Mouse (Mus musculus): ENCODE results near the gene Lgi2. TPM values are rescaled to one million over a fixed set of nuclear protein-coding genes. Genes with fewer than 3 reads are reported as not detected.

Gene Lgi2
- total RNA-seq, 1 experiment from 2014 or later: 1.3 TPM

DNA sequence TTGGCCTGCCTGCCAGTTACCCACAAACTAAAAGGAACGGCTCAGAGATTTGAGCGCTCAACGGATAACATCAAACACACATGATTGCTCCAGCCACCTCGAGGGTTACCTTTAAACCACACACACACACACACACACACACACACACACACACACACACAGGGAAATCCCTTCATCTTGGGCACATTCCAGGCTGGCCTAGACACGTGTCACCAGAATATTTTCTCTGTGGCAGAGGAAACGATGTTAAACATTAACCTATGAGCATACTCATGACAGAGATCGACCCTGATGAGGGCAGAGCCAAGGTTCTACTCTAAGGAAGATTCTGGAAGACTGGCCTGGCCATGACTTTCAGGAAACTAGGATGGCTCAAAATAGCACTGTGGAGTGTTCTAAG lies 29.2 kb downstream of the Lgi2 start:
- DNase-seq: no peak

GRCm38 (mm10) chr5:52534798-52535590 lies 31.3 kb downstream of the Lgi2 start:
- DNase-seq: no peak

GRCm38 (mm10) chr5:52533705-52534104 lies 32.6 kb downstream of the Lgi2 start:
- no peak for DNase-seq

DNA sequence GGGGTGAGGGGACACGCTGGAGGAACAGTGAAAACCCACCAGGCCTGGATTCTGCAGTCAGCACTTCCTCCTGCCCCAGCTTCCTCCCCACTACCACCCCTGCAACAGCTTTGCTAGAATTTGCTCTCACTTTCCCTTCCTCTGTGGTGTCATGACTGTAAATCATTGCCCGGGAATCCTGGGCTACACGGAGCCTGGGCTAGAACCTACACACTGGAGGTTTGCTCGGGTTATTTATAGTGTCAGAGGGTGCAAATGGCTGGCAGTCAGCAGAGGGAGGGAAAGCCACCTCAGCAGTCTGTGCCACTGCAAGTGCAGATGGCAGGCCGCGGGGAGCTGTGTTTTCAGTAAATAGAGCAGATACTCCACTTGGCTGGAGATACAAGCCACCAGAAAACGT lies 37.7 kb downstream of the Lgi2 start:
- DNase-seq: no peak

GRCm38 (mm10) chr5:52526324-52526986 lies 39.8 kb downstream of the Lgi2 start:
- DNase-seq: no peak

DNA sequence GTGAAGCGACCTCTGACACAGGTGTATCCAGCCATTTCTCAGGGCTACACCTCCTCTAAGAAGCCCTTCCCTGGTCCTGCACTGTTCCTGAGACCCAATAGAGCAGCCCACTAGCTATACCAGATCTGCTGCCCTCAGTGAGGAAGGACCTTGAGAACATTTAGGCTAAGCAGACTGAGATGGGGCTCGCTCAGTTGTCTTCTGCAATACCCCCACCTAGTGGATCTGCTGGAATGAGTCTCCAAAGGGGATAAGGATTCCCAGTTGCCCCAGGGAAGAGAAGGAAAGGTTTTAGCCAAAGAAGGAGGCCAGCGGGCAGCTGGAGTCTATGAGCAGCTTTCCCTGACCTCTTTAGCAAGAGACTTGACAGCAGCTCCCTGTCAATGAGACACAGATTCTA lies 42.1 kb downstream of the Lgi2 start:
- DNase-seq: peak; percentile 32

- no peak for DNase-seq
These were observed 46.3 kb downstream of the Lgi2 start for GRCm38 (mm10) chr5:52519921-52520320.

- DNase-seq: peak; percentile 11
These were observed 50.2 kb downstream of the Lgi2 start for GRCm38 (mm10) chr5:52516072-52516476.

GRCm38 (mm10) chr5:52515246-52516021 lies 50.8 kb downstream of the Lgi2 start:
- DNase-seq: peak; percentile 81

GRCm38 (mm10) chr5:52511089-52511488 lies 55.2 kb downstream of the Lgi2 start:
- DNase-seq: no peak

- no peak for DNase-seq
These were observed 56.8 kb downstream of the Lgi2 start for GRCm38 (mm10) chr5:52509416-52509815.

DNA sequence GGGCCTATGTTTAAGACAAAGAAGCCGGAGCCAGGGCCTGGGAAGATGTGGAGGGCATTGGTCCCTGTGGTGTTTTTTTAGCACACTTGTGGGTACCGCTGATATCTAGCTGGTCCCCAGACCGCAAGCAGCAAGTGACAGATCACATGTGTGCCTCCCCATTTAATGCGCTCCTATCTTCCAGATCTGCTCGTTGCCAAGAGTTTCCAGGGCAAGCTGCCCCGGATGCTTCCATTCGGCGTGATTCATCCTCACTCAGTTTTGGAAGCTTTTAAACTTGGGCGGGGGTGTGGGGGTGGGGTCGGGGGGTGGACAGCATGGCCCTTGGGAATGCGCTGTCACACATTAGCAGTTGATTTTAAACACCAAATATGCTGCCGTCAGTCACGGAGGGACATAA lies 61.6 kb downstream of the Lgi2 start:
- DNase-seq: no peak

DNA sequence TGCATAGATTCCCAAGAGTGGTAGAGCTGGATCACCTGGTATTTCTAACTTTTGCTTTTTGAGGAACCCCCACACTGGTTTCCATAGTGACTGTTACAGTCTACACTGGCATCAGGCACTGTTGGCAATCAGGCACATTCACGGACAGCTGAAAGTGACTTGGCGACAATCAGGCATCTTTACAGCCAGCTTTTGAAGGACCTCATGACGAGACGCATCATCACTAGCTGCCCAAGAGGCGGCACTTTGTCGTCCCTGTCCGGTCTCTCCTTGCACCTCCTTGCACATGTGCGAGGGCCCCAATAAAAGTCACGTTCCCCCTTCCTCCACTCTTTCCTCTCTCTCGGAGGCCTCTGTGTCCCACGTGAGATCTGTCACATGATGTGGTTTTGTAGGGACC lies 62.1 kb downstream of the Lgi2 start:
- no peak for DNase-seq

DNA sequence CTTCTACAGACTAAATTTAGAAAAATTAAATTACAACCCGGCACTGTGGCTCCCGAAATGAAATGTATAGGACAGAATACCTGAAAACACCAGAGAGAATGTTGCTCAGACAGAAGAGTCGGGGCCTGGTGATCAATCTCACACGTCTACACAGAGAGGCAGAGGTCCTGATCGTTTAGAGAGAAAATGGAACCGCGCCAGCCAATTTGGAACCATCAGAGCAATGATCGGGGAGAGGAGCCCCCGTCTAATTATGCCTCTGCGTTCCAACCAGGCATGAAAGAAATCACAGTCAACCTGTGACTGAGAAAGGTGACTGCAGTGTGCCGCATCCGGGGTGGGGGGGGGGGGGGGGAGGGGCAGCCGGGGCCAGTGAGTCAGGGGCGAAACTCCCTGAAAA lies 70.6 kb downstream of the Lgi2 start:
- no peak for DNase-seq

DNA sequence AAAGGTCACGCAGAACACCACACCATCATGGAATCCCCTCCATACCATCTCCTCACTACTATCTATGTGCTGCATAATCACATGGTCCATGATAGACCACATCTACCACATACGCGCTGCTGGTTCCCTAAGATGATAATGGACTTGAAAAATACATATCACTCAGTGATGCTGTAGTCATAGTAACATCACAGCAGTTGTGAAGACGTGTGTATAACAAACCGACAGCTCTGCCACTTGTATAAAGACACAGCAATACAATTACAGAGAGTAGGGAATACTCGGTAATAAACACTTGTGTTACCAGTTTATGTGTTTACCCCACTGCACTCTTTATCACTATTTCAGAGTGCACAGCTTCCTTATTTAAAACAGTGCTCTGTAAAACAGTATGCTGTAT lies 74.8 kb downstream of the Lgi2 start:
- no peak for DNase-seq

DNA sequence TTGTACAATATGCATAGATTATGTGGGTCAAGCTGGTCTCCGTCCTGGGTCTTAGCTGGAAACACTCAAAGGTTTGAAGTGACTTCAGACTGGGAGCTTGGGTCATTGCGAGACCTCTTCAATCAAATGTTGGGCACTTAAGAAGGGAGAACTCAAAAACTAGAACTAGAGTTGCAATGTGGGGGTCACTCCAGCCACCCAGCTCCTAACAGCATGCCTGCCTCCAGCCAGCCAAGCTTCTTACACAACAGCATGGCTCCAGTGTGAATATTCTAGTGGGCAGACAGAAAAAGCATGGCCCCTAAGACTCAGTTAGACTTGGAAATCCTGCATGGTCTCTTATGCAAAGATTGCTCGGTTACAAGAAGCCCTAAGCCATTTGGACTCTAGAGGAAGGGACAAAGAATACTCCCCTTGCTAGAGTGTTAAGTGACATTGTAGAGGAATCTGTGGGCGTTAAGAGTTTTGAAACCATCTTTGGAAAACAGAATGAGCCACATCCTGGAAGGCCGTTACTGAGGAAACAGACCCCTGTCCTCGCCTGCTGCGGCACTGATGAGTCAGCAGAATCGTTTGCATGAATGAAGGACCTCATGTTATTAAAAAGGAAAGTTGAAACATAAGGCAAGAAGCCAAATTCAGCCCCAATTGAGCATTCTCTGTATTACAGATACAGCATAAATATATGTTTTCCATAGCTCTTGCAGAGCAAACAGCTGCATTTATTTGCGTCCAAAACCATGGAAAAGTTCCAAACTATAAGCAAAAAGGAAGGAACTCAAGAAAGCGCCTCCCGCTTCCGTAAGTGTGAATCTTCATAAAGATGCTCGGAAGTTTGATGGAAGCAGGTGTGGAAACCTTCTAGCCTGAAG lies 78.5 kb downstream of the Lgi2 start:
- no peak for DNase-seq

Other genes starting within 250 kb of the Lgi2 start
- 99.4 and 116 TPM in 2 replicates for gene Sod3, start 202.7 kb downstream of the Lgi2 start, total RNA-seq (2021)
- 3.9 and 5.5 TPM in 2 replicates for gene Ccdc149, start 94.9 kb downstream of the Lgi2 start, total RNA-seq (2021)
- gene Sepsecs, start 103.2 kb upstream of the Lgi2 start, total RNA-seq (2021): 16.6 and 19.2 TPM in 2 replicates
- 10.7 and 12.5 TPM in 2 replicates for gene Pi4k2b, start 175.1 kb upstream of the Lgi2 start, total RNA-seq (2021)
- 9.6 and 10.9 TPM in 2 replicates for gene Zcchc4, start 208.9 kb upstream of the Lgi2 start, total RNA-seq (2021)